Mouse (Mus musculus): ENCODE measurements at regions not wholly inside any gene's neighbourhood (a gene's known extent, or its start where the extent isn't known, plus 50 kb on each side); places are given as distances from the start of the nearest gene placed in this dataset.

DNA sequence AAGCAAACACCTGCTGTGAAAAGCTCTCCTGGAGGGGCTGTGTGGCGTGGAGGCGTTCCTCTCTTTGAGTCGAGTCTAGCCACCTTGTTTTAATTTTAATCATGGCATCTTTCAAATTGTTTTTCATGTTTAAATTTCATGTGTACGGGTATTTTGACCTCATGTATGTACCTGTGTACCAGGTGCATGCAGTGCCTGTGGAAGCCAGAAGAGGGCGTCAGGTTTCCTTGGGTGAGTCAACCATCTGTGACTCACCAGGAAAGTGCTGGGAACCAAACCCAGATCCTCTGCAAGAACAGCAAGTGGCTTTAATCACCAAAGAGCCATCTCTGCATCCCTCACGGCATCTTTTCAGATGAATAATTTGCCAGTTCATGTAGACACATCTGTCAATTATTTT, 79.8 kb upstream of the Sipa1l1 start:
- TF ChIP-seq POLR2A (IDR thresholded peaks at IDR 0.05; ENCODE audit: control insufficient read depth, extremely low read depth, insufficient read depth, low read length, poor library complexity) (no peak), CTCF (IDR thresholded peaks at IDR 0.05; ENCODE audit: borderline replicate concordance, control insufficient read depth, extremely low read depth, insufficient read depth, low read length, poor library complexity) (no peak)
